Mouse (Mus musculus) embryonic facial prominence, embryonic 12.5 days (tissue): ENCODE measurements around the gene Tyw1. TPM values are rescaled to one million over a fixed set of nuclear protein-coding genes. Genes with fewer than 3 reads are reported as not detected.

Source experiments
- ATAC-seq: fragments of 200-750 bp; cut with Nextera tagmentation; 2 replicates; pipeline ENCODE4 v1.8.0; 2017; ENCODE audit not compliant: insufficient number of reproducible peaks, insufficient read depth, low FRiP score, low TSS enrichment
- H3K27ac ChIP-seq: fragments of 300-500 bp; sonication (generic); 2 replicates; pipeline ENCODE4 v1.5.1; 2016; ENCODE audit warnings: mild to moderate bottlenecking
- H3K27me3 ChIP-seq: fragments of 300-500 bp; sonication (generic); 2 replicates; pipeline ENCODE4 v1.6.1; 2016; ENCODE audit warnings: mild to moderate bottlenecking, moderate library complexity
- H3K36me3 ChIP-seq: fragments of 300-500 bp; sonication (generic); 2 replicates; pipeline ENCODE4 v1.6.1; 2016; ENCODE audit warnings: mild to moderate bottlenecking
- H3K4me1 ChIP-seq: fragments of 300-500 bp; sonication (generic); 2 replicates; pipeline ENCODE4 v1.6.1; 2016
- H3K4me2 ChIP-seq: fragments of 300-500 bp; sonication (generic); replicated peaks from 2 replicates; pipeline ENCODE4 v1.6.1; 2016; ENCODE audit warnings: mild to moderate bottlenecking, moderate library complexity
- H3K4me3 ChIP-seq: fragments of 300-500 bp; sonication (generic); 2 replicates; pipeline ENCODE4 v1.5.1; 2016; ENCODE audit warnings: mild to moderate bottlenecking
- H3K9ac ChIP-seq: fragments of 300-500 bp; sonication (generic); 2 replicates; pipeline ENCODE4 v1.6.1; 2016; ENCODE audit warnings: mild to moderate bottlenecking, moderate library complexity
- H3K9me3 ChIP-seq: fragments of 300-500 bp; sonication (generic); 2 replicates; pipeline ENCODE4 v1.6.1; 2016; ENCODE audit warnings: mild to moderate bottlenecking, moderate library complexity
- WGBS: fragments of 180-500 bp; shearing (Covaris S2); methylation state at CpG from one replicate; pipeline ENCODE4 v1.1.7; 2016; 5-methylcytosine and 5-hydroxymethylcytosine counted together
- polyA plus RNA-seq: library from polyadenylated mRNA; unstranded; fragments of >200 nt; fragmentation: Nextera tagmentation; extraction: Ambion mirVana; gene quantifications from 2 replicates; pipeline ENCODE4 v1.2.1, GENCODE M21; 2016

Gene Tyw1
- polyA plus RNA-seq, 1 experiment from 2014 or later: 29.8 TPM

- no peak for ATAC-seq
- Histone ChIP-seq H3K9ac (no peak overlapping the region), H3K4me1 (no peaks in the 10 kb centered on the region), H3K27me3 (no peaks in the 10 kb centered on the region), H3K4me3 (no peak overlapping the region), H3K27ac (no peak overlapping the region), H3K4me2 (no peak overlapping the region), H3K9me3 (no peaks in the 10 kb centered on the region; the same call in 1 of the 2 replicates), H3K36me3 (peaks cover 31% of the 10 kb centered on the region)
- WGBS: 90% methylated on average over 7 of the region's 7 CpGs
Observed at GRCm38 (mm10) chr5:130344999-130345398, 89.6 kb downstream of the Tyw1 start.

- H3K36me3 ChIP-seq: peaks cover 23% of the 10 kb centered on the region
- no peaks in the 10 kb centered on the region for H3K27me3 ChIP-seq
- no peak overlapping the region for H3K27ac ChIP-seq
- H3K9ac ChIP-seq: no peak overlapping the region
- no peaks in the 10 kb centered on the region for H3K4me1 ChIP-seq
- ATAC-seq: no peak
- 92% methylated on average over 2 of the region's 2 CpGs for WGBS
- H3K4me2 ChIP-seq: no peak overlapping the region
- no peaks in the 10 kb centered on the region; the same call in 1 of the 2 replicates for H3K9me3 ChIP-seq
- H3K4me3 ChIP-seq: no peak overlapping the region
Observed at GRCm38 (mm10) chr5:130345871-130346270, 90.5 kb downstream of the Tyw1 start.

- H3K4me3 ChIP-seq: no peak overlapping the region
- no peak overlapping the region for H3K27ac ChIP-seq
- no peak overlapping the region for H3K9ac ChIP-seq
- no peak overlapping the region for H3K4me2 ChIP-seq
- no peaks in the 10 kb centered on the region for H3K36me3 ChIP-seq
- H3K4me1 ChIP-seq: no peaks in the 10 kb centered on the region
- no peaks in the 10 kb centered on the region for H3K27me3 ChIP-seq
- no peak for ATAC-seq
- 59% methylated on average over 7 of the region's 7 CpGs for WGBS
- no peaks in the 10 kb centered on the region for H3K9me3 ChIP-seq
Observed at GRCm38 (mm10) chr5:130355223-130355622, 99.8 kb downstream of the Tyw1 start.

- 66% methylated on average over 4 of the region's 4 CpGs for WGBS
- ATAC-seq: no peak
- H3K36me3 ChIP-seq: no peaks in the 10 kb centered on the region
- no peak overlapping the region for H3K4me2 ChIP-seq
- H3K4me1 ChIP-seq: no peaks in the 10 kb centered on the region
- no peak overlapping the region for H3K4me3 ChIP-seq
- no peak overlapping the region for H3K27ac ChIP-seq
- H3K9ac ChIP-seq: no peak overlapping the region
- H3K27me3 ChIP-seq: no peaks in the 10 kb centered on the region
- H3K9me3 ChIP-seq: no peaks in the 10 kb centered on the region
Observed at GRCm38 (mm10) chr5:130363111-130363510, 107.7 kb downstream of the Tyw1 start.

GRCm38 (mm10) chr5:130363773-130364172 lies 108.4 kb downstream of the Tyw1 start:
- no peaks in the 10 kb centered on the region for H3K4me1 ChIP-seq
- no peaks in the 10 kb centered on the region for H3K9me3 ChIP-seq
- no peak for ATAC-seq
- no peaks in the 10 kb centered on the region for H3K27me3 ChIP-seq
- no peak overlapping the region for H3K4me3 ChIP-seq
- no peak overlapping the region for H3K27ac ChIP-seq
- H3K9ac ChIP-seq: no peak overlapping the region
- WGBS: 38% methylated on average over 3 of the region's 3 CpGs
- H3K4me2 ChIP-seq: no peak overlapping the region
- no peaks in the 10 kb centered on the region for H3K36me3 ChIP-seq

GRCm38 (mm10) chr5:130368236-130368635 lies 112.8 kb downstream of the Tyw1 start:
- no peaks in the 10 kb centered on the region for H3K36me3 ChIP-seq

GRCm38 (mm10) chr5:130369237-130369636 lies 113.8 kb downstream of the Tyw1 start, which contains the start of gene Caln1:
Gene Caln1 (plus strand): TSS chr5:130369455.
- WGBS: 85% methylated on average over 11 of the region's 11 CpGs
- H3K9ac ChIP-seq: no peak within 1 kb of the TSS
- ATAC-seq: no peak
- no peak within 1 kb of the TSS for H3K4me3 ChIP-seq
- no peak within 1 kb of the TSS for H3K27ac ChIP-seq
- H3K36me3 ChIP-seq: no peaks in the 10 kb centered on the region
- no peaks in the 10 kb centered on the region for H3K27me3 ChIP-seq
- no peaks in the 10 kb centered on the region for H3K9me3 ChIP-seq
- H3K4me1 ChIP-seq: no peaks in the 10 kb centered on the region
- H3K4me2 ChIP-seq: no peak within 1 kb of the TSS

More at GRCm38 (mm10) chr5:130368236-130368635, 112.8 kb downstream of the Tyw1 start:
- Histone ChIP-seq H3K4me2 (no peak overlapping the region), H3K9me3 (no peaks in the 10 kb centered on the region), H3K27ac (no peak overlapping the region), H3K4me1 (no peaks in the 10 kb centered on the region), H3K27me3 (no peaks in the 10 kb centered on the region), H3K9ac (no peak overlapping the region), H3K4me3 (no peak overlapping the region)
- WGBS: 81% methylated on average over 6 of the region's 6 CpGs
- no peak for ATAC-seq

GRCm38 (mm10) chr5:130375411-130375810 lies 120.0 kb downstream of the Tyw1 start:
- no peaks in the 10 kb centered on the region for H3K27me3 ChIP-seq
- WGBS: 91% methylated on average over 3 of the region's 3 CpGs
- no peak overlapping the region for H3K4me2 ChIP-seq
- no peak for ATAC-seq
- no peak overlapping the region for H3K4me3 ChIP-seq
- H3K4me1 ChIP-seq: no peaks in the 10 kb centered on the region
- no peak overlapping the region for H3K27ac ChIP-seq
- no peak overlapping the region for H3K9ac ChIP-seq
- no peaks in the 10 kb centered on the region for H3K9me3 ChIP-seq
- H3K36me3 ChIP-seq: no peaks in the 10 kb centered on the region

- Histone ChIP-seq H3K36me3 (no peaks in the 10 kb centered on the region), H3K9me3 (no peaks in the 10 kb centered on the region), H3K4me2 (peak within 1 kb of the TSS; percentile 41), H3K4me3 (peak within 1 kb of the TSS; percentile 9; the same call in 1 of the 2 replicates), H3K27ac (no peak within 1 kb of the TSS), H3K9ac (0 out of 2 replicates have a peak within 1 kb of the TSS, but pooled peaks have one; percentile 12), H3K4me1 (peaks cover 13% of the 10 kb centered on the region; the same call in 1 of the 2 replicates), H3K27me3 (no peaks in the 10 kb centered on the region)
- WGBS: 12% methylated on average over 13 of the region's 13 CpGs
- ATAC-seq: no peak
Observed at GRCm38 (mm10) chr5:130384222-130384912, 128.9 kb downstream of the Tyw1 start, which contains the start of gene A330070K13Rik. Gene A330070K13Rik (minus strand): TSS chr5:130384631.

GRCm38 (mm10) chr5:130386418-130386817 lies 131.0 kb downstream of the Tyw1 start:
- Histone ChIP-seq H3K9ac (no peak overlapping the region), H3K4me3 (no peak overlapping the region), H3K36me3 (no peaks in the 10 kb centered on the region), H3K9me3 (no peaks in the 10 kb centered on the region), H3K4me1 (peaks cover 13% of the 10 kb centered on the region; the same call in 1 of the 2 replicates), H3K27me3 (no peaks in the 10 kb centered on the region), H3K27ac (no peak overlapping the region), H3K4me2 (no peak overlapping the region)
- no peak for ATAC-seq
- WGBS: 32% methylated on average over 7 of the region's 7 CpGs
